Mouse (Mus musculus) thymus, adult 2 months (tissue): ENCODE results near the gene Gm10217. TPM values are rescaled to one million over a fixed set of nuclear protein-coding genes. Genes with fewer than 3 reads are reported as not detected.

ENCODE experiments used
- DNase-seq: peaks from one replicate; pipeline ENCODE4 v3.0.0; 2021
- H3K27ac ChIP-seq: fragments of 200-500 bp; 2 replicates; pipeline ENCODE4 v1.5.1; 2012; ENCODE audit warnings: low read length, control low read depth; ENCODE audit not compliant: control insufficient read depth, insufficient read depth
- H3K27me3 ChIP-seq: fragments of 200-500 bp; 2 replicates; pipeline ENCODE4 v1.6.1; 2012; ENCODE audit warnings: mild to moderate bottlenecking, low read length, moderate library complexity, mixed read lengths; ENCODE audit not compliant: control insufficient read depth, insufficient read depth
- H3K36me3 ChIP-seq: fragments of 200-500 bp; 2 replicates; pipeline ENCODE4 v1.6.1; 2012; ENCODE audit warnings: mild to moderate bottlenecking, low read length, moderate library complexity; ENCODE audit not compliant: control insufficient read depth, insufficient read depth
- H3K4me1 ChIP-seq: fragments of 200-500 bp; replicated peaks from 2 replicates; pipeline ENCODE4 v1.6.1; 2012; ENCODE audit warnings: low read length; ENCODE audit not compliant: control insufficient read depth, insufficient read depth
- H3K4me3 ChIP-seq: fragments of 200-500 bp; 2 replicates; pipeline ENCODE4 v1.5.1; 2012; ENCODE audit warnings: mild to moderate bottlenecking, low read length, control low read depth, moderate library complexity; ENCODE audit not compliant: control insufficient read depth, insufficient read depth
- CTCF ChIP-seq: fragments of 200-500 bp; IDR thresholded peaks from 2 replicates; pipeline ENCODE4 v1.5.1; 2012; ENCODE audit warnings: mild to moderate bottlenecking, control low read depth, low read length, moderate library complexity, borderline replicate concordance; ENCODE audit not compliant: control insufficient read depth, poor library complexity, insufficient read depth; ENCODE audit errors: extremely low read depth
- POLR2A ChIP-seq: fragments of 200-500 bp; IDR thresholded peaks from 2 replicates; pipeline ENCODE4 v1.6.1; 2012; ENCODE audit warnings: mild to moderate bottlenecking, low read length, control low read depth, moderate library complexity; ENCODE audit not compliant: control insufficient read depth, poor library complexity, insufficient read depth; ENCODE audit errors: extremely low read depth
- WGBS: fragments of 180-500 bp; shearing (Covaris S2); methylation state at CpG from one replicate; pipeline ENCODE4 v1.1.7; 2018; 5-methylcytosine and 5-hydroxymethylcytosine counted together
- polyA plus RNA-seq: library from polyadenylated mRNA; depleted of rRNA; stranded (reverse); fragments of >200 nt; gene quantifications from 2 replicates; pipeline ENCODE4 v1.2.3, GENCODE M21; 2012; rRNA removed

The Gm10217 gene
- polyA plus RNA-seq, result not detected in 2 replicates

DNA sequence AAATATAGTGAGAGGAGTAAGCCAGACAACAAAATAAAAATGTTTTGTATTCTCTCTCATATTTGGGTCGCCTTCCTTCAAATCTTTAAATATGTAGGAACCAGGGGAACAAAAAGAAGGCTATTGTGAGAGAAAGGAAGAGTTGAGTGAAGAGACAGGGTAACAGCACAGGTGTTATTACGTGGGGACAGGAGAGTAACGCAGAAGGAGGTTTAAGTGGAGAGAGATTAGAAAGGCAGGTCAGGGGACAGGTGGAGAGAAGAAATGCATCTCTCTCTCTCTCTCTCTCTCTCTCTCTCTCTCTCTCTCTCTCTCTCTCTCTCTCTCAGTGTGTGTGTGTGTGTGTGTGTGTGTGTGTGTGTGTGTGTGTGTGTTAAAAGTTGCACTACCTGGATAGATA, at the start of gene Gm10217:
Gene Gm10217, plus strand, starts transcription at position 301 of the 400 bp plus-strand sequence.
- H3K4me3 ChIP-seq, result no peak within 1 kb of the TSS
- H3K27me3 ChIP-seq, result no peaks in the 10 kb centered on the region
- DNase-seq, result no peak
- 91% methylated on average over 3 of the region's 3 CpGs for WGBS
- TF ChIP-seq CTCF, result no peak
- no peak for TF ChIP-seq POLR2A
- H3K27ac ChIP-seq, result no peak within 1 kb of the TSS
- no peaks in the 10 kb centered on the region for H3K36me3 ChIP-seq
- H3K4me1 ChIP-seq, result no peaks in the 10 kb centered on the region

DNA sequence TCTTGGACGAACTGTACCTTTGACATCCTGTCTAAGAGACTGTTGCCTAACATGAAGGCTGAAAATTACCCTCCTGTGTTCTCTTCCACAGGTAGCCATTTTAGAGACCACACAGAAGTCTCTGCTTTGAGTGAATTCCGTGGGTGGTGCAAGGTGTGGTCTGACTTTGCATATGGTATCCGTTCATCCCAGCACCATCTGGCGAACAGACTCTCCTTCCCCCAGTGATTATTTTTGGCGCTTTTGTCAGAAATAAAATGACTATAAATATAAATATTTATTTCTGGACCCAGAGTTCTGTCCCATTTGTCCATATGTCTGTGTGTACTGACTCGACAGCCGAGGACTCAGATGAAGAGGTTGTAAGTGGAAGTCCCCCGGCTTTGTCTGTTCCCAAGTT, 39.3 kb upstream of the Gm10217 start:
- TF ChIP-seq POLR2A (no peak), CTCF (no peak)
- WGBS, result 95% methylated on average over 8 of the region's 8 CpGs
- no peaks in the 10 kb centered on the region for H3K4me1 ChIP-seq
- no peak for DNase-seq
- no peak overlapping the region for H3K27ac ChIP-seq
- H3K4me3 ChIP-seq, result no peak overlapping the region
- H3K36me3 ChIP-seq, result no peaks in the 10 kb centered on the region
- no peaks in the 10 kb centered on the region for H3K27me3 ChIP-seq

DNA sequence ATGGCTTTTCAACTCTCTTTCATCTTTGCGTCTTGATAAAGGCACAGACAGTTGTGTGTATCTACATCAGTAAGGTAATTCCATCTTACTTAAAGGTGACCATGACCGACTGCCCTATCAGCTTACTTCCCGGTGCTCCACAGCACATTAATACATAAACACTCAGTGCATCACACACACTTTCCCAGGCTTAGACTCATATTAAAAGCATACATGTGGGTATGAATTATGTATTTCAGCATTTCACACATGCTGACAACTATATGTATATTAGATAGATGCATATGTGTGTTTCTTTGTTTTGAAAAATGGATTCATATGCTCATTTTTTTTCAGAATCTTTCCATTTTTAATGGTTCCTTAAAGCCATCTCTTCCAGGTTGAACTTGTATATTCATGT, 23.8 kb upstream of the Gm10217 start:
- TF ChIP-seq POLR2A, result no peak
- no peak for TF ChIP-seq CTCF
- WGBS, result 97% methylated on average over 3 of the region's 3 CpGs
- no peak overlapping the region for H3K27ac ChIP-seq

DNA sequence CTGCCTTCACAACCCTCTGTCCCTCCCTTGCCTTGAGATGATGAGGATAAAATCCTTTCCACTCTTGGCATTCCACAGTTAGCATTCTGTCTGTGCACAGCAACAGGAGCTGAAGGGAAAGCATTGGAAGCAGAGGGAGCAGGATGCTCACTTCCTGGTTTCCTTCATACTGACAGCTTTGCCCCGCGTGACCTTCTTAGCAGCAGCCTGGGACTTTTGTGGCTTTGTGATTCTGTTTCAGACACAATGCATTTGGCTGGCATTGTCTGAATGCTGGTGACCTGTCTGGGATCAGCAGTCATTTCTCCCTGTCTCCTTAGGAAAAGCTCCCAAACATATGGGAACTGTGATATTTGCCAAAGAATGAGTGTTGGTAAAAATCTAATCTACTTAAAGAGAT, 4.8 kb upstream of the Gm10217 start:
- H3K4me3 ChIP-seq, result no peak overlapping the region
- 54% methylated on average over 2 of the region's 2 CpGs for WGBS
- no peaks in the 10 kb centered on the region for H3K27me3 ChIP-seq
- no peaks in the 10 kb centered on the region for H3K4me1 ChIP-seq
- H3K27ac ChIP-seq, result no peak overlapping the region
- no peak for DNase-seq
- TF ChIP-seq CTCF, result no peak
- no peak for TF ChIP-seq POLR2A
- no peaks in the 10 kb centered on the region for H3K36me3 ChIP-seq

More for the DNA sequence above, 23.8 kb upstream of the Gm10217 start:
- no peak for DNase-seq
- Histone ChIP-seq H3K27me3 (no peaks in the 10 kb centered on the region), H3K4me1 (no peaks in the 10 kb centered on the region), H3K36me3 (no peaks in the 10 kb centered on the region), H3K4me3 (no peak overlapping the region)

DNA sequence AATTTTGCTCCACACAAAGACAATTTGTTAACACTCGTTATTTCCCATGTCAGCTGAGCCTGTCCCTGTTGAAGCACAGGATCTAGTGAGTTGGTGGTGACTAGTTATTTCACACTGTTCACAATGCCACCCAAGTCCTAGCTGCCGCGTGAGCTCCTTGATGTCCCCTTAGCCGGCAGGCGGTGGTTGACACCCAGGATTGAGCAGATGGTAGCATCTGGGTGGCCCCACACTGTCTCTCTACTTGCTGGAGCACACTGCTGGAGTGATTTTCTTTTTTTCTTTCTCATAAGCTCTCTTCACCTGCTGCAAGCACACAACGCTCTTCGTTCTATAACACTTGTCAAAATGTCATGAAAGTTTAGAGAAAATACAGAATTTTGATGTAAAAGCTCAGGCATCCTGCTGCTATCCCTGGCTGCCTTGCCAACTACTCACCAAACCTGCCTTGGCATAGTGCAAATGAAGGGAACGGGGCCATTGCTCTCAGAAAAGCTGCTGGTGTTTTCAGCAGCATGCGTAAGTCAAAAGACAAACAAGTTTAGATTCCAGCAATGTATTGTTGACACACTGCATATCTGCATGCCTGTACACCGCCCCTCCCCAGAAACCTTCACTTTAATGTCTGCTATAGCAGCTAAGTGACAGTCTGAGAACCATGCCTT, 3.4 kb upstream of the Gm10217 start:
- Histone ChIP-seq H3K4me1 (no peaks in the 10 kb centered on the region), H3K36me3 (no peaks in the 10 kb centered on the region), H3K27me3 (no peaks in the 10 kb centered on the region), H3K27ac (no peak overlapping the region), H3K4me3 (no peak overlapping the region)
- DNase-seq, result no peak
- TF ChIP-seq CTCF (no peak), POLR2A (no peak)
- WGBS, result 90% methylated on average over 10 of the region's 10 CpGs

DNA sequence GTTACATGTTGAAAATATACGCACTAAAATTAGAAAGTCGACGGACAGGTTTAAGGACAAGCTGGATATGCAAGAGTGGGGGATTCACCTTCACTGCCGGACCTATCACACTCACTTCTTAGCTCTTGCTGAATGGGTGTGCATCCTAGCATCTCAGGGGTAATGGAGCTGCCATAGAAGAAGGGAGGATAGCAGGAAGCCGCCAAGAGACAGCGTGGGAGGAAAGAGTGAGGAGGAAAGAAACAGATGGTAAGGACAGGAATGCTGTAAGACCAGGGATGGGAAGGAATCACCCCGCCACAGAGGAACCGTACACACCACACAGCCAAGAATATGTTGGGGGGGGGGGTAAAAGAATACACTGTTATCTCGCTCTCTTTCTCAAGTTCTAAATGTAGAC, 1.1 kb downstream of the Gm10217 start:
- TF ChIP-seq CTCF (no peak), POLR2A (no peak)
- H3K27ac ChIP-seq, result no peak overlapping the region
- no peak overlapping the region for H3K4me3 ChIP-seq
- no peaks in the 10 kb centered on the region for H3K36me3 ChIP-seq
- no peaks in the 10 kb centered on the region for H3K27me3 ChIP-seq
- WGBS, result 87% methylated on average over 9 of the region's 9 CpGs
- H3K4me1 ChIP-seq, result no peaks in the 10 kb centered on the region
- DNase-seq, result no peak

DNA sequence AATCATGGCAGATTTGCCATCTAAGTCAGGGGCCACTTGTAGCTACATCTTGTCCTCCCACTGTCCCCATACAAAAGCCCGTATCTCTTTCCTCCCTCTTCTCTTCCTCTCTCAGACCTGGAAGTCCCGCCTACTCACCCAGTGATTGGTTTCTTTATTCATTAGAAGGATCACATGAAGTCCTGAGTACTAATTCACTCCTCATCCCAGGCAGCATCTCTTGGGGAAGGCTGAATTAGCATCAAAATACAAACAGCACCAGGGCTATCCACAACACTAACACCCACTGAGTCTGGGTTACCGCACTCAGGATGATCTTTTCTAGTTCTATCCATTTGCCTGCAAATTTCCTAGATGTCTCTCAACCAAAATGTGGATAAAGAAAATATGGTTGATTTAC, 4.0 kb downstream of the Gm10217 start:
- Histone ChIP-seq H3K4me3 (no peak overlapping the region), H3K36me3 (no peaks in the 10 kb centered on the region), H3K27ac (no peak overlapping the region), H3K4me1 (no peaks in the 10 kb centered on the region), H3K27me3 (no peaks in the 10 kb centered on the region)
- 76% methylated on average over 3 of the region's 3 CpGs for WGBS
- DNase-seq, result no peak
- no peak for TF ChIP-seq POLR2A
- no peak for TF ChIP-seq CTCF
